Mouse (Mus musculus) cerebellum, postnatal 14 days (tissue): ENCODE results near the gene Gm10719.
A peak's percentile ranks its signal among the peaks of the same experiment; 100 is the strongest.
"Not testable (repeated sequence)": the region's sequence is repeated elsewhere in the genome, so short reads cannot be mapped to it uniquely, and the experiment has no call there.

Experiments
- DNase-seq, 2 experiments: peaks; one replicate each; pipeline ENCODE4 v3.0.0; 2021; ENCODE audit warnings: mixed read lengths in 2 of 2

Gm10719 gene

DNA sequence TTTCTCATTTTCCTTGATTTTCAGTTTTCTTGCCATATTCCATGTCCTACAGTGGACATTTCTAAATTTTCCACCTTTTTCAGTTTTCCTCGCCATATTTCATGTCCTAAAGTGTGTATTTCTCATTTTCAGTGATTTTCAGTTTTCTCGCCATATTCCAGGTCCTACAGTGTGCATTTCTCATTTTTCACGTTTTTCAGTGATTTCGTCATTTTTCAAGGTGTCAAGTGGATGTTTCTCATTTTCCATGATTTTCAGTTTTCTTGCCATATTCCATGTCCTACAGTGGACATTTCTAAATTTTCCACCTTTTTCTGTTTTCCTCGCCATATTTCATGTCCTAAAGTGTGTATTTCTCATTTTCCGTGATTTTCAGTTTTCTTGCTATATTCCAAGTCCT is 8.4 kb downstream of the Gm10719 start:
- DNase-seq = peak; percentile 40 to 51

DNA sequence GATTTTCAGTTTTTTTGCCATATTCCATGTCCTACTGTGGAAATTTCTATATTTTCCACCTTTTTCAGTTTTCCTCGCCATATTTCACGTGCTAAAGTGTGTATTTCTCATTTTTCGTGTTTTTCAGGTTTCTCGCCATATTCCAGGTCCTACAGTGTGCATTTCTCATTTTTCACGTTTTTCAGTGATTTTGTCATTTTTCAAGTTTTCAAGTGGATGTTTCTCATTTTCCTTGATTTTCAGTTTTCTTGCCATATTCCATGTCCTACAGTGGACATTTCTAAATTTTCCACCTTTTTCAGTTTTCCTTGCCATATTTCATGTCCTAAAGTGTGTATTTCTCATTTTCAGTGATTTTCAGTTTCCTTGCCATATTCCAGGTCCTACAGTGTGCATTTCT is 8.9 kb downstream of the Gm10719 start:
- not testable (repeated sequence) for DNase-seq

DNA sequence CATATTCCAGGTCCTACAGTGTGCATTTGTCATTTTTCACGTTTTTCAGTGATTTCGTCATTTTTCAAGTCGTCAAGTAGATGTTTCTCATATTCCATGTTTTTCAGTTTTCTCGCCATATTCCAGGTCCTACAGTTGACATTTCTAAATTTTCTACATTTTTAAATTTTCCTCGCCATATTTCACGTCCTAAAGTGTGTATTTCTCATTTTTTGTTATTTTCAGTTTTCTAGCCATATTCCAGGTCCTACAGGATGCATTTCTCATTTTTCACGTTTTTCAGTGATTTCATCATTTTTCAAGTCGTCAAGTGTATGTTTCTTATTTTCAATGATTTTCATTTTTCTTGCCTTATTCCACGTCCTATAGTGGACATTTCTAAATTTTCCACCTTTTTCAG is 9.5 kb downstream of the Gm10719 start:
- not testable (repeated sequence) for DNase-seq

DNA sequence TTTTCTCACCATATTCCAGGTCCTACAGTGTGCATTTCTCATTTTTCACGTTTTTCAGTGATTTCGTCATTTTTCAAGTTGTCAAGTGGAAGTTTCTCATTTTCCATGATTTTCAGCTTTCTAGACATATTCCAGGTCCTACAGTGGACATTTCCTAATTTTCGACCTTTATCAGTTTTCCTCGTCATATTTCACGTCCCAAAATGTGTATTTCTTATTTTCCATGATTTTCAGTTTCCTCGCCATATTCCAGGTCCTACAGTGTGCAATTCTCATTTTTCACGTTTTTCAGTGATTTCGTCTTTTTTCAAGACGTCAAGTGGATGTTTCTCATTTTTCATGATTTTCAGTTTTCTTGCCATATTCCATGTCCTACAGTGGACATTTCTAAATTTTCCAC is 10.0 kb downstream of the Gm10719 start:
- DNase-seq = not testable (repeated sequence)

DNA sequence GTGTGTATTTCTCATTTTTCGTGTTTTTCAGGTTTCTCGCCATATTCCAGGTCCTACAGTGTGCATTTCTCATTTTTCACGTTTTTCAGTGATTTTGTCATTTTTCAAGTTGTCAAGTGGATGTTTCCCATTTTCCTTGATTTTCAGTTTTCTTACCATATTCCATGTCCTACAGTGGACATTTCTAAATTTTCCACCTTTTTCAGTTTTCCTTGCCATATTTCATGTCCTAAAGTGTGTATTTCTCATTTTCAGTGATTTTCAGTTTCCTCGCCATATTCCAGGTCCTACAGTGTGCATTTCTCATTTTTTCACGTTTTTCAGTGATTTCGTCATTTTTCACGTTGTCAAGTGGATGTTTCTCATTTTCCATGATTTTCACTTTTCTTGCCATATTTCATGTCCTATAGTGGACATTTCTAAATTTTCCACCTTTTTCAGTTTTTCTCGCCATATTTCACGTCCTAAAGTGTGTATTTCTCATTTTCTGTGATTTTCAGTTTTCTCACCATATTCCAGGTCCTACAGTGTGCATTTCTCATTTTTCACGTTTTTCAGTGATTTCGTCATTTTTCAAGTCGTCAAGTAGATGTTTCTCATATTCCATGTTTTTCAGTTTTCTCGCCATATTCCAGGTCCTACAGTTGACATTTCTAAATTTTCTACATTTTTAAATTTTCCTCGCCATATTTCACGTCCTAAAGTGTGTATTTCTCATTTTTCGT is 12.2 kb downstream of the Gm10719 start:
- peak; percentile 7 to 11 for DNase-seq

DNA sequence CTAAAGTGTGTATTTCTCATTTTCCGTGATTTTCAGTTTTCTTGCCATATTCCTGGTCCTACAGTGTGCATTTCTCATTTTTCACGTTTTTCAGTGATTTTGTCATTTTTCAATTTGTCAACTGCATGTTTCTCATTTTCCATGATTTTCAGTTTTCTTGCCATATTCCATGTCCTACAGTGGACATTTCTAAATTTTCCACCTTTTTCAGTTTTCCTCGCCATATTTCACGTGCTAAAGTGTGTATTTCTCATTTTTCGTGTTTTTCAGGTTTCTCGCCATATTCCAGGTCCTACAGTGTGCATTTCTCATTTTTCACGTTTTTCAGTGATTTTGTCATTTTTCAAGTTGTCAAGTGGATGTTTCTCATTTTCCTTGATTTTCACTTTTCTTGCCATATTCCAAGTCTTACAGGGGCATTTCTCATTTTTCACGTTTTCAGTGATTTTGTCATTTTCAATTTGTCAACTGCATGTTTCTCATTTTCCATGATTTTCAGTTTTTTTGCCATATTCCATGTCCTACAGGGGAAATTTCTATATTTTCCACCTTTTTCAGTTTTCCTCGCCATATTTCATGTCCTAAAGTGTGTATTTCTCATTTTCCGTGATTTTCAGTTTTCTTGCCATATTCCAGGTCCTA is 13.6 kb downstream of the Gm10719 start:
- DNase-seq = peak in 1 of 2 experiments; percentile 26

DNA sequence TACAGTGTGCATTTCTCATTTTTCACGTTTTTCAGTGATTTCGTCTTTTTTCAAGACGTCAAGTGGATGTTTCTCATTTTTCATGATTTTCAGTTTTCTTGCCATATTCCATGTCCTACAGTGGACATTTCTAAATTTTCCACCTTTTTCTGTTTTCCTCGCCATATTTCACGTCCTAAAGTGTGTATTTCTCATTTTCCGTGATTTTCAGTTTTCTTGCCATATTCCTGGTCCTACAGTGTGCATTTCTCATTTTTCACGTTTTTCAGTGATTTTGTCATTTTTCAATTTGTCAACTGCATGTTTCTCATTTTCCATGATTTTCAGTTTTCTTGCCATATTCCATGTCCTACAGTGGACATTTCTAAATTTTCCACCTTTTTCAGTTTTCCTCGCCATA is 17.1 kb downstream of the Gm10719 start, which contains the start of gene Gm17535:
Gene Gm17535, plus strand, starts transcription at position 301 of the 400 bp plus-strand sequence.
- not testable (repeated sequence) for DNase-seq

DNA sequence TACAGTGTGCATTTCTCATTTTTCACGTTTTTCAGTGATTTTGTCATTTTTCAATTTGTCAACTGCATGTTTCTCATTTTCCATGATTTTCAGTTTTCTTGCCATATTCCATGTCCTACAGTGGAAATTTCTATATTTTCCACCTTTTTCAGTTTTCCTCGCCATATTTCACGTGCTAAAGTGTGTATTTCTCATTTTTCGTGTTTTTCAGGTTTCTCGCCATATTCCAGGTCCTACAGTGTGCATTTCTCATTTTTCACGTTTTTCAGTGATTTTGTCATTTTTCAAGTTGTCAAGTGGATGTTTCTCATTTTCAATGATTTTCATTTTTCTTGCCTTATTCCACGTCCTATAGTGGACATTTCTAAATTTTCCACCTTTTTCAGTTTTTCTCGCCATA is 19.4 kb downstream of the Gm10719 start, which contains the start of gene Gm10715:
Gene Gm10715, plus strand, starts transcription at position 301 of the 400 bp plus-strand sequence.
- not testable (repeated sequence) for DNase-seq

DNA sequence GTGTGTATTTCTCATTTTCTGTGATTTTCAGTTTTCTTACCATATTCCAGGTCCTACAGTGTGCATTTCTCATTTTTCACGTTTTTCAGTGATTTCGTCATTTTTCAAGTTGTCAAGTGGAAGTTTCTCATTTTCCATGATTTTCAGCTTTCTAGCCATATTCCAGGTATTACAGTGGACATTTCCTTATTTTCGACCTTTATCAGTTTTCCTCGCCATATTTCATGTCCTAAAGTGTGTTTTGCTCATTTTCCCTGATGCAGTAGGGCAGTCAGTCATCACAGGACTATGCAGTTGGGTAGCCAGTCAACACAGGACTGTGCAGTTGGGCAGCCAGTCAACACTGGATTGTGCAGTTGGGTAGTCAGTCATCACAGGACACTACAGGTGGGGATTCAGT is 21.0 kb downstream of the Gm10719 start:
- DNase-seq = not testable (repeated sequence)
